Mouse (Mus musculus) stomach, embryonic 14.5 days (tissue): Measurements from ENCODE around the gene Rab4a. TPM values are rescaled to one million over a fixed set of nuclear protein-coding genes. Genes with fewer than 3 reads are reported as not detected.

ENCODE experiments used
- ATAC-seq: fragments of 200-750 bp; cut with Nextera tagmentation; 2 replicates; pipeline ENCODE4 v1.8.0; 2017; ENCODE audit warnings: low read depth, moderate TSS enrichment; ENCODE audit not compliant: insufficient number of reproducible peaks, insufficient read depth, low FRiP score
- H3K27ac ChIP-seq: fragments of 300-500 bp; sonication (generic); 2 replicates; pipeline ENCODE4 v1.5.1; 2014; ENCODE audit warnings: mild to moderate bottlenecking, low read length, moderate library complexity, mixed read lengths
- H3K27me3 ChIP-seq: fragments of 300-500 bp; sonication (generic); 2 replicates; pipeline ENCODE4 v1.6.1; 2014; ENCODE audit warnings: low read length, control low read depth, mixed read lengths; ENCODE audit not compliant: control insufficient read depth, insufficient read depth
- H3K36me3 ChIP-seq: fragments of 300-500 bp; sonication (generic); 2 replicates; pipeline ENCODE4 v1.6.1; 2014; ENCODE audit warnings: mild to moderate bottlenecking, control low read depth, low read length, moderate library complexity, mixed read lengths; ENCODE audit not compliant: control insufficient read depth, insufficient read depth
- H3K4me1 ChIP-seq: fragments of 300-500 bp; sonication (generic); 2 replicates; pipeline ENCODE4 v1.6.1; 2014; ENCODE audit warnings: low read length, control low read depth, mixed read lengths; ENCODE audit not compliant: control insufficient read depth, insufficient read depth
- H3K4me2 ChIP-seq: fragments of 300-500 bp; sonication (generic); replicated peaks from 2 replicates; pipeline ENCODE4 v1.6.1; 2014; ENCODE audit warnings: low read depth, low read length, control low read depth
- H3K4me3 ChIP-seq: fragments of 300-500 bp; sonication (generic); 2 replicates; pipeline ENCODE4 v1.5.1; 2014; ENCODE audit warnings: low read depth, low read length, control low read depth
- H3K9ac ChIP-seq: fragments of 300-500 bp; sonication (generic); replicated peaks from 2 replicates; pipeline ENCODE4 v1.6.1; 2014; ENCODE audit warnings: low read depth, mild to moderate bottlenecking, control low read depth, low read length, moderate library complexity, mixed read lengths
- H3K9me3 ChIP-seq: fragments of 300-500 bp; sonication (generic); 2 replicates; pipeline ENCODE4 v1.6.1; 2016; ENCODE audit warnings: low read depth, low read length, control low read depth; ENCODE audit not compliant: control insufficient read depth
- WGBS: fragments of 180-500 bp; shearing (Covaris S2); extraction: QIAGEN DNeasy Blood & Tissue Kit; methylation state at CpG from one replicate; pipeline ENCODE4 v1.1.7; 2014; 5-methylcytosine and 5-hydroxymethylcytosine counted together
- polyA plus RNA-seq: library from polyadenylated mRNA; unstranded; fragments of >200 nt; fragmentation: Nextera tagmentation; extraction: Ambion mirVana; gene quantifications from 2 replicates; pipeline ENCODE4 v1.2.1, GENCODE M21; 2014

Rab4a gene
- polyA plus RNA-seq, 1 experiment from 2014 or later: 52.6 TPM

- no peaks in the 10 kb centered on the region for H3K27me3 ChIP-seq
- H3K36me3 ChIP-seq: no peaks in the 10 kb centered on the region
- H3K9me3 ChIP-seq: no peaks in the 10 kb centered on the region
- 86% methylated on average over 7 of the region's 7 CpGs for WGBS
- H3K4me2 ChIP-seq: no peak overlapping the region
- no peak for ATAC-seq
- H3K4me1 ChIP-seq: 0 out of 2 replicates have a peak, but pooled peaks cover 2% of the 10 kb centered on the region
- H3K9ac ChIP-seq: no peak overlapping the region
- no peak overlapping the region for H3K4me3 ChIP-seq
- no peak overlapping the region for H3K27ac ChIP-seq
These were observed 13.9 kb upstream of the Rab4a start for GRCm38 (mm10) chr8:123791845-123792225.

GRCm38 (mm10) chr8:123793900-123794299, 11.9 kb upstream of the Rab4a start:
- H3K4me3 ChIP-seq: no peak overlapping the region
- ATAC-seq: no peak
- H3K36me3 ChIP-seq: no peaks in the 10 kb centered on the region
- WGBS: 6% methylated on average over 10 of the region's 10 CpGs
- H3K9ac ChIP-seq: no peak overlapping the region
- no peaks in the 10 kb centered on the region for H3K4me1 ChIP-seq
- H3K27ac ChIP-seq: peak overlapping the region; percentile 27; the same call in 1 of the 2 replicates
- H3K9me3 ChIP-seq: no peaks in the 10 kb centered on the region
- H3K27me3 ChIP-seq: no peaks in the 10 kb centered on the region
- H3K4me2 ChIP-seq: no peak overlapping the region

GRCm38 (mm10) chr8:123794766-123795165, 11.0 kb upstream of the Rab4a start:
- WGBS: 72% methylated on average over 4 of the region's 4 CpGs
- ATAC-seq: no peak

GRCm38 (mm10) chr8:123796758-123797157, 9.0 kb upstream of the Rab4a start:
- 42% methylated on average over 4 of the region's 4 CpGs for WGBS
- Histone ChIP-seq H3K27ac (no peak overlapping the region), H3K4me3 (no peak overlapping the region), H3K36me3 (no peaks in the 10 kb centered on the region), H3K4me1 (no peaks in the 10 kb centered on the region), H3K9ac (no peak overlapping the region), H3K4me2 (no peak overlapping the region), H3K9me3 (no peaks in the 10 kb centered on the region), H3K27me3 (no peaks in the 10 kb centered on the region)
- no peak for ATAC-seq

More at GRCm38 (mm10) chr8:123794766-123795165, 11.0 kb upstream of the Rab4a start:
- Histone ChIP-seq H3K27me3 (no peaks in the 10 kb centered on the region), H3K9me3 (no peaks in the 10 kb centered on the region), H3K36me3 (no peaks in the 10 kb centered on the region), H3K27ac (no peak overlapping the region), H3K4me2 (no peak overlapping the region), H3K9ac (no peak overlapping the region), H3K4me1 (no peaks in the 10 kb centered on the region), H3K4me3 (no peak overlapping the region)

- no peak overlapping the region for H3K4me2 ChIP-seq
- no peaks in the 10 kb centered on the region for H3K36me3 ChIP-seq
- no peaks in the 10 kb centered on the region for H3K9me3 ChIP-seq
- H3K27me3 ChIP-seq: no peaks in the 10 kb centered on the region
- no peak overlapping the region for H3K27ac ChIP-seq
- 89% methylated on average over 15 of the region's 15 CpGs for WGBS
- no peaks in the 10 kb centered on the region for H3K4me1 ChIP-seq
- no peak overlapping the region for H3K9ac ChIP-seq
- H3K4me3 ChIP-seq: no peak overlapping the region
- no peak for ATAC-seq
These were observed 7.9 kb upstream of the Rab4a start for GRCm38 (mm10) chr8:123797928-123798327.

- H3K27me3 ChIP-seq: no peaks in the 10 kb centered on the region
- no peaks in the 10 kb centered on the region for H3K36me3 ChIP-seq
- no peak for ATAC-seq
- no peaks in the 10 kb centered on the region for H3K9me3 ChIP-seq
- WGBS: 73% methylated on average over 6 of the region's 6 CpGs
- H3K9ac ChIP-seq: no peak overlapping the region
- H3K4me1 ChIP-seq: no peaks in the 10 kb centered on the region
- H3K4me2 ChIP-seq: no peak overlapping the region
- no peak overlapping the region for H3K4me3 ChIP-seq
- H3K27ac ChIP-seq: no peak overlapping the region
These were observed 6.4 kb upstream of the Rab4a start for GRCm38 (mm10) chr8:123799434-123799833.

- H3K4me3 ChIP-seq: no peak overlapping the region
- 52% methylated on average over 3 of the region's 3 CpGs for WGBS
- H3K4me1 ChIP-seq: no peaks in the 10 kb centered on the region
- no peak for ATAC-seq
- no peaks in the 10 kb centered on the region for H3K27me3 ChIP-seq
- H3K9me3 ChIP-seq: no peaks in the 10 kb centered on the region
- no peak overlapping the region for H3K9ac ChIP-seq
- no peak overlapping the region for H3K4me2 ChIP-seq
- no peak overlapping the region for H3K27ac ChIP-seq
- no peaks in the 10 kb centered on the region for H3K36me3 ChIP-seq
These were observed 5.9 kb upstream of the Rab4a start for GRCm38 (mm10) chr8:123799885-123800284.

- 95% methylated on average over 6 of the region's 7 CpGs for WGBS
- Histone ChIP-seq H3K27ac (no peak overlapping the region), H3K4me1 (peaks cover 4% of the 10 kb centered on the region), H3K9me3 (no peaks in the 10 kb centered on the region), H3K9ac (no peak overlapping the region), H3K27me3 (no peaks in the 10 kb centered on the region), H3K4me3 (no peak overlapping the region), H3K36me3 (no peaks in the 10 kb centered on the region), H3K4me2 (no peak overlapping the region)
- ATAC-seq: no peak
These were observed 4.9 kb upstream of the Rab4a start for GRCm38 (mm10) chr8:123800867-123801266.

- WGBS: 90% methylated on average over 2 of the region's 2 CpGs
These were observed 4.2 kb upstream of the Rab4a start for GRCm38 (mm10) chr8:123801538-123801937.

More at GRCm38 (mm10) chr8:123801538-123801937, 4.2 kb upstream of the Rab4a start:
- no peaks in the 10 kb centered on the region for H3K9me3 ChIP-seq
- H3K4me1 ChIP-seq: peaks cover 4% of the 10 kb centered on the region
- H3K9ac ChIP-seq: no peak overlapping the region
- no peak overlapping the region for H3K27ac ChIP-seq
- H3K4me2 ChIP-seq: no peak overlapping the region
- H3K4me3 ChIP-seq: no peak overlapping the region
- H3K27me3 ChIP-seq: no peaks in the 10 kb centered on the region
- H3K36me3 ChIP-seq: no peaks in the 10 kb centered on the region
- no peak for ATAC-seq
